Mouse (Mus musculus) G1E (cell line): Measurements from ENCODE around the gene Olfr1358. TPM values are rescaled to one million over a fixed set of nuclear protein-coding genes. Genes with fewer than 3 reads are reported as not detected.
"Not testable (repeated sequence)": the region's sequence is repeated elsewhere in the genome, so short reads cannot be mapped to it uniquely, and the experiment has no call there.

Experiments used
- ATAC-seq: 2 replicates; pipeline ENCODE4 v1.8.0; 2016; ENCODE audit warnings: mild to moderate bottlenecking; ENCODE audit not compliant: insufficient number of reproducible peaks, poor library complexity, low FRiP score, severe bottlenecking; ENCODE audit errors: extremely low read depth
- DNase-seq: peaks from one replicate; pipeline ENCODE4 v3.0.0; 2012; ENCODE audit warnings: low spot score
- H3K27me3 ChIP-seq: 2 replicates; pipeline ENCODE4 v1.6.1; 2012; ENCODE audit warnings: mild to moderate bottlenecking, low read length, inconsistent platforms; ENCODE audit not compliant: insufficient read depth
- H3K36me3 ChIP-seq: replicated peaks from 2 replicates; pipeline ENCODE3; 2012; ENCODE audit warnings: mild to moderate bottlenecking, inconsistent platforms
- H3K4me1 ChIP-seq: 2 replicates; pipeline ENCODE4 v1.6.1; 2012; ENCODE audit warnings: low read depth, low read length, inconsistent platforms, mixed read lengths; ENCODE audit not compliant: insufficient read depth
- H3K4me3 ChIP-seq: 2 replicates; pipeline ENCODE4 v1.5.1; 2012; ENCODE audit warnings: low read depth, mild to moderate bottlenecking, inconsistent platforms, low read length, moderate library complexity, mixed read lengths
- H3K9me3 ChIP-seq: replicated peaks from 2 replicates; pipeline ENCODE4 v1.6.1; 2012; ENCODE audit warnings: inconsistent platforms
- CTCF ChIP-seq: IDR thresholded peaks from 2 replicates; pipeline ENCODE4 v1.5.1; 2012; ENCODE audit warnings: low read depth, low read length, inconsistent platforms, mixed read lengths
- GATA1 ChIP-seq: IDR thresholded peaks from 2 replicates; pipeline ENCODE4 v1.6.1; 2012; ENCODE audit warnings: borderline replicate concordance, low read length, inconsistent platforms, mixed read lengths
- GATA2 ChIP-seq: IDR thresholded peaks from 2 replicates; pipeline ENCODE4 v1.6.1; 2012; ENCODE audit warnings: low read depth, low read length, inconsistent platforms, borderline replicate concordance
- POLR2AphosphoS5 ChIP-seq: IDR thresholded peaks from 2 replicates; pipeline ENCODE4 v1.6.1; 2012; ENCODE audit warnings: low read depth, low read length, inconsistent platforms; ENCODE audit not compliant: insufficient replicate concordance
- TAL1 ChIP-seq: conservative IDR thresholded peaks from 2 replicates; pipeline ENCODE4 v1.6.1; 2012; ENCODE audit warnings: low read depth, low read length, inconsistent platforms, mixed read lengths
- polyA plus RNA-seq: library from polyadenylated mRNA; stranded (reverse); fragments of >175 nt; gene quantifications from 2 replicates; pipeline ENCODE4 v1.2.3, GENCODE M21; 2012
- total RNA-seq, 2 experiments: library from RNA; stranded (forward) in 1 of 2; stranded (reverse) in 1 of 2; fragments of 200-1000 nt in 1 of 2; fragments of >200 nt in 1 of 2; fragmentation: Nextera tagmentation in 1 of 2; gene quantifications; 2 replicates each; pipeline ENCODE4 v1.2.3; 2014 to 2017

Olfr1358 gene
- total and polyA plus RNA-seq, 3 experiments: not detected

GRCm38 (mm10) chr10:78476821-78477220 lies 40.4 kb upstream of the Olfr1358 start:
- ATAC-seq (peak; percentile 59), DNase-seq (no peak)
- no peaks in the 10 kb centered on the region for H3K36me3 ChIP-seq
- peaks cover 2% of the 10 kb centered on the region for H3K9me3 ChIP-seq
- H3K27me3 ChIP-seq: peaks cover 36% of the 10 kb centered on the region
- H3K4me3 ChIP-seq: no peak overlapping the region
- TF ChIP-seq POLR2AphosphoS5: no peak
- TF ChIP-seq TAL1: no peak
- TF ChIP-seq CTCF: no peak
- no peak for TF ChIP-seq GATA1
- TF ChIP-seq GATA2: no peak
- H3K4me1 ChIP-seq: peaks cover 18% of the 10 kb centered on the region

- peaks cover 32% of the 10 kb centered on the region for H3K27me3 ChIP-seq
- H3K4me3 ChIP-seq: no peak overlapping the region
- TF ChIP-seq POLR2AphosphoS5 (no peak), TAL1 (no peak), CTCF (no peak), GATA1 (no peak), GATA2 (no peak)
- peaks cover 18% of the 10 kb centered on the region for H3K4me1 ChIP-seq
- ATAC-seq: 0 out of 2 replicates have a peak, but pooled peaks have one; percentile 54
- H3K9me3 ChIP-seq: peaks cover 9% of the 10 kb centered on the region
- no peaks in the 10 kb centered on the region for H3K36me3 ChIP-seq
- DNase-seq: peak; percentile 36
Measured at GRCm38 (mm10) chr10:78480954-78481927, 36.0 kb upstream of the Olfr1358 start.

GRCm38 (mm10) chr10:78481928-78482499 lies 35.2 kb upstream of the Olfr1358 start:
- no peak for TF ChIP-seq POLR2AphosphoS5
- TF ChIP-seq GATA1: no peak
- TF ChIP-seq TAL1: no peak
- no peak for TF ChIP-seq GATA2
- TF ChIP-seq CTCF: no peak
- Histone ChIP-seq H3K36me3 (no peaks in the 10 kb centered on the region), H3K27me3 (peaks cover 32% of the 10 kb centered on the region), H3K4me3 (no peak overlapping the region), H3K9me3 (peaks cover 9% of the 10 kb centered on the region), H3K4me1 (peaks cover 18% of the 10 kb centered on the region)
- DNase-seq (no peak), ATAC-seq (no peak)

GRCm38 (mm10) chr10:78485369-78485768 lies 31.9 kb upstream of the Olfr1358 start:
- Histone ChIP-seq H3K27me3 (peaks cover 52% of the 10 kb centered on the region), H3K4me1 (peaks cover 16% of the 10 kb centered on the region)
- not testable (repeated sequence) for DNase-seq, H3K36me3 ChIP-seq, H3K4me3 ChIP-seq, ATAC-seq, H3K9me3 ChIP-seq

GRCm38 (mm10) chr10:78486871-78487270 lies 30.4 kb upstream of the Olfr1358 start:
- DNase-seq (no peak), ATAC-seq (no peak)
- Histone ChIP-seq H3K4me3 (no peak overlapping the region), H3K9me3 (peaks cover 6% of the 10 kb centered on the region), H3K27me3 (peaks cover 49% of the 10 kb centered on the region), H3K4me1 (peaks cover 10% of the 10 kb centered on the region), H3K36me3 (no peaks in the 10 kb centered on the region)
- TF ChIP-seq GATA2 (no peak), CTCF (no peak), POLR2AphosphoS5 (no peak), TAL1 (no peak), GATA1 (no peak)

DNA sequence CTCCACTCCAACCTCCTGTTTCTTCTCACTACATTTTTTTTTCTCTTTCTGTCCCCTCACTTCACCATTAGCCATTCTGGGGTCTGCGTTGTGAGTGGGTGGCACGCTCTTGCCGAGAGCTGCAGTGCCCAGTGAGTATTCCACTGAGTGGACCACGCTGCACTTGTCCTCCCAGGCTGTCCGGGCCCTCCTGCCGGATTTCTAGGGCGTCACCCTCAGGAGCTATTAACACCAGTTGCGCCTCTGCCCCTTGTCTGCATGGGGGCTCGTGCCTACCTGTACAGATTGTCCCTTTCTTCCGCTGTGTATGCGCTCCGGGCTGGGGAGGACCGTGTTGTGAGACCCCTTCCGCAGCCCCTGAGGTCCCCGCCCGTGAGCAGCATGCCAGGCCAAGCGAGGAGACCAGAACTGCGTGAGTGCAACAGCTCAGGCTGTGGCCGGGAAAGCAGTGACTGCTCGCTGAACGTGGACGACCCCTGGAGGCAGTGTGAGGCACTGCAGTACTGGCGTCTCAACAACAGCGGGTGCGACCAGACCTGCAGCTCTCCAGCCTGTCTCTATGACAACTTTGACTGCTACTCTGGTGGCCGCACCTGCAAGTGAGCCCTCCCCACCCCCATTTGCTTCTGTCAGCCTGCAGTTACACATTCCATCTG lies 29.7 kb upstream of the Olfr1358 start:
- Histone ChIP-seq H3K4me1 (peaks cover 10% of the 10 kb centered on the region), H3K4me3 (peak overlapping the region; percentile 30; the same call in 1 of the 2 replicates), H3K36me3 (no peaks in the 10 kb centered on the region), H3K9me3 (no peaks in the 10 kb centered on the region; the same call in 1 of the 2 replicates), H3K27me3 (peaks cover 44% of the 10 kb centered on the region)
- DNase-seq (peak; percentile 52), ATAC-seq (peak; percentile 66; the same call in 1 of the 2 replicates)
- TF ChIP-seq GATA1 (no peak), CTCF (peak; percentile 94)
